Mouse (Mus musculus) limb, embryonic 10.5 days (tissue): ENCODE measurements around the gene Gpc3. TPM values are rescaled to one million over a fixed set of nuclear protein-coding genes. Genes with fewer than 3 reads are reported as not detected.
"Not testable (repeated sequence)": the region's sequence is repeated elsewhere in the genome, so short reads cannot be mapped to it uniquely, and the experiment has no call there.

Experiments
- DNase-seq: peaks from one replicate; pipeline ENCODE4 v3.0.0-alpha.2; 2017; ENCODE audit warnings: low spot score
- H3K27ac ChIP-seq: fragments of 300-500 bp; sonication (generic); 2 replicates; pipeline ENCODE4 v1.5.1; 2016; ENCODE audit warnings: mild to moderate bottlenecking
- H3K27me3 ChIP-seq: fragments of 300-500 bp; sonication (generic); 2 replicates; pipeline ENCODE4 v1.6.1; 2016; ENCODE audit warnings: low read depth, mild to moderate bottlenecking; ENCODE audit not compliant: poor library complexity, severe bottlenecking
- H3K36me3 ChIP-seq: fragments of 300-500 bp; sonication (generic); 2 replicates; pipeline ENCODE4 v1.6.1; 2016; ENCODE audit warnings: mild to moderate bottlenecking, moderate library complexity
- H3K4me1 ChIP-seq: fragments of 300-500 bp; sonication (generic); 2 replicates; pipeline ENCODE4 v1.6.1; 2016
- H3K4me3 ChIP-seq: fragments of 300-500 bp; sonication (generic); 2 replicates; pipeline ENCODE4 v1.5.1; 2016; ENCODE audit warnings: mild to moderate bottlenecking, moderate library complexity
- H3K9me3 ChIP-seq: fragments of 300-500 bp; sonication (generic); replicated peaks from 2 replicates; pipeline ENCODE4 v1.6.1; 2016; ENCODE audit warnings: mild to moderate bottlenecking
- WGBS: fragments of 180-500 bp; shearing (Covaris S2); methylation state at CpG from one replicate; pipeline ENCODE4 v1.1.7; 2016; 5-methylcytosine and 5-hydroxymethylcytosine counted together
- polyA plus RNA-seq: library from polyadenylated mRNA; unstranded; fragments of >200 nt; fragmentation: Nextera tagmentation; extraction: Ambion mirVana; gene quantifications from 2 replicates; pipeline ENCODE4 v1.2.1, GENCODE M21; 2016

Gpc3 gene
- polyA plus RNA-seq, 1 experiment from 2014 or later: 1,116 TPM

GRCm38 (mm10) chrX:52369938-52370758 lies 243.6 kb downstream of the Gpc3 start:
- Histone ChIP-seq H3K27me3 (peaks cover 25% of the 10 kb centered on the region), H3K4me1 (no peaks in the 10 kb centered on the region), H3K9me3 (no peaks in the 10 kb centered on the region), H3K4me3 (no peak overlapping the region), H3K27ac (no peak overlapping the region), H3K36me3 (peaks cover 47% of the 10 kb centered on the region)
- WGBS: 70% methylated on average over 8 of the region's 8 CpGs
- no peak for DNase-seq

DNA sequence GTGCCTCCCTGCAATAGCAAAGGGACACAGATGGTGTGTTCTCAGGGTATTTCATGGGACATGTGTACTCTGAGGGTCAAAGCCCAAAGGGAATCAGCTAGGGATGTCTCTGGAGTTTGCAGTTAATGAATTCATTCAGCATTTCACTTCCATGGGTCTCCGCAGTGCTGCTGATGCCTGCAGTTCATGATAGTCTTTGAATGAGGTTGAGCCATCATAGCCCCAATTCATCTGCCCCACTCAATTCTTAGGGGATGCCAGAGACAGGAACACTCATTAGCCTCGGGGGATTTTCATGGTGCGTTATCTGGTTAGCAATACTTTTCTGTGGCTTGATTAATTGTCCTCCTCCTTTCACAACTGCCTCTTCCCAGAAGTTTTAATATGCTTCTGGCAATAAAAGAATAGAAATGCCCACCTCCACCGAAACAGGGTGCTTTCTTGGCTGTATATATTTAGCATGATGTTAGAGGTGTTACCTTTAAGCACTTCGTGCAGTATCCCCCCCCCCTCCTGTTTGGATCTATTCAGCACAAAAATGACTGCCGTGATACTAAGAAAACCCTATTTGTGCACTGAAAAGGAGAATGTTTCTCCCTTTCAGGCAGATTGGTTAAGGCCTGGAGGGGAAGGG lies 244.3 kb downstream of the Gpc3 start:
- Histone ChIP-seq H3K4me3 (no peak overlapping the region), H3K27me3 (peaks cover 22% of the 10 kb centered on the region), H3K36me3 (peaks cover 50% of the 10 kb centered on the region), H3K9me3 (no peaks in the 10 kb centered on the region), H3K4me1 (no peaks in the 10 kb centered on the region), H3K27ac (no peak overlapping the region)
- WGBS: 80% methylated on average over 6 of the region's 6 CpGs
- DNase-seq: no peak

GRCm38 (mm10) chrX:52366826-52367225 lies 246.9 kb downstream of the Gpc3 start:
- Histone ChIP-seq H3K4me1 (no peaks in the 10 kb centered on the region), H3K27ac (no peak overlapping the region), H3K36me3 (peaks cover 56% of the 10 kb centered on the region)

DNA sequence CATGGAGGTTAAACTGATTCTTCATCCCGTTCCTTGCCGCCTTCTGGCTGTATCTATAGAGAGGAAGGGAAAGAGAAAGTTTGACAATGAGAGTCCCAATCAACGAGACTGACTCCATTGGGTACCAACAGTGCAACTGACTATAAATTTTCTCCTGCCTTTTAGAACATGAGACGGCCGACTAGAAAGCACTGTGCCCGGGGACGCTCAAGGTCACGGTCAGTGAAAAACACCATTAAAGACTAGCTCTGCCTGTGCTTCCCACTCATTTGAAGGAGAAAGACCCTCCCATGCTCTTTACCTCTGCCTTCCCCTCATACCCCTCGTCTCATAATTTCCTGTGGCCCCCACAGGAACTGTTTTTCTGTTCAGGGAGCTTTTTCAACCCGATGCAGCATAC lies 248.0 kb downstream of the Gpc3 start:
- no peaks in the 10 kb centered on the region for H3K9me3 ChIP-seq
- no peak overlapping the region for H3K4me3 ChIP-seq
- DNase-seq: no peak
- no peak overlapping the region for H3K27ac ChIP-seq
- peaks cover 57% of the 10 kb centered on the region for H3K36me3 ChIP-seq
- H3K4me1 ChIP-seq: no peaks in the 10 kb centered on the region
- 86% methylated on average over 10 of the region's 10 CpGs for WGBS
- peaks cover 16% of the 10 kb centered on the region for H3K27me3 ChIP-seq

More at GRCm38 (mm10) chrX:52366826-52367225, 246.9 kb downstream of the Gpc3 start:
- H3K9me3 ChIP-seq: no peaks in the 10 kb centered on the region
- DNase-seq: no peak
- H3K27me3 ChIP-seq: peaks cover 16% of the 10 kb centered on the region
- no peak overlapping the region for H3K4me3 ChIP-seq
- 87% methylated on average over 5 of the region's 5 CpGs for WGBS

DNA sequence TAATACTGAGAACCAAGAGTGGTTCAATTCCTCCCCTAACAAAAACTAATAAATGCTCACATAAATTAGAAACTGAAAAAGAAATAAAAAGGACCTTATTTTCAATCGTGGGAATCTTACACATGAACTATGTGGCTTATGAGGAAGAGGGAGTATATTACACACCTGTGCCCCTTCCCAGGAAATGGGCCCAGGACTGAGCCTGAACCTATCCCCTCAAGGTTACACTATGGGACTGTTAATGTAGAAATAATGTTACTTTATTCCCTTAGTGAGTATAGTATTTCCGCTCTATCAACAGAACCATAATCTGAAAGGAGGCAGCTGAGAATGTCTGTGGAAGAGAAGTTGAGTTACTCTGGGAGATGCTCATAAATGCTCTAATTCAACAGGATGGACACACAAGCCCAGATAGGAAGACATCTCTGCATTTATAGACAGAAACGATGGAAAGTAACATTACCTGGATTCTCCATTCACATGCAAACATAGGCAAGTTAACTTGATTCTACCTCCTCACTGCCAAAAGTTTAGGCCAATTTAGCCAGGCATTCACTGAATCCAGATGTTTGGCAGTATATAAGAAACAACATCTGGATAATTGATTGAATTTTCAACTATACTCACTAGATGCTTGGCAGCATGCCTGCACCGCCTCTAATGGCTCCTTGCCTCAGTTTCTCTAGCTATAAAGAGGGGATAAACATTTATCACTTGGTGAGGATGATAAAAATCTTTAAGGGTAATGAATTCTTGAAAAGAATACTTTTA lies 251.3 kb downstream of the Gpc3 start:
- Histone ChIP-seq H3K27me3 (peaks cover 13% of the 10 kb centered on the region), H3K4me1 (no peaks in the 10 kb centered on the region), H3K9me3 (no peaks in the 10 kb centered on the region), H3K4me3 (no peak overlapping the region), H3K27ac (no peak overlapping the region), H3K36me3 (peaks cover 49% of the 10 kb centered on the region)
- DNase-seq: no peak
- 91% methylated on average over 4 of the region's 4 CpGs for WGBS

- Histone ChIP-seq H3K9me3 (no peaks in the 10 kb centered on the region), H3K4me1 (no peaks in the 10 kb centered on the region), H3K27me3 (peaks cover 10% of the 10 kb centered on the region; the same call in 1 of the 2 replicates), H3K4me3 (no peak overlapping the region), H3K36me3 (peaks cover 22% of the 10 kb centered on the region), H3K27ac (no peak overlapping the region)
- DNase-seq: no peak
- 83% methylated on average over 4 of the region's 4 CpGs for WGBS
Observed at GRCm38 (mm10) chrX:52352981-52353380, 260.8 kb downstream of the Gpc3 start.

DNA sequence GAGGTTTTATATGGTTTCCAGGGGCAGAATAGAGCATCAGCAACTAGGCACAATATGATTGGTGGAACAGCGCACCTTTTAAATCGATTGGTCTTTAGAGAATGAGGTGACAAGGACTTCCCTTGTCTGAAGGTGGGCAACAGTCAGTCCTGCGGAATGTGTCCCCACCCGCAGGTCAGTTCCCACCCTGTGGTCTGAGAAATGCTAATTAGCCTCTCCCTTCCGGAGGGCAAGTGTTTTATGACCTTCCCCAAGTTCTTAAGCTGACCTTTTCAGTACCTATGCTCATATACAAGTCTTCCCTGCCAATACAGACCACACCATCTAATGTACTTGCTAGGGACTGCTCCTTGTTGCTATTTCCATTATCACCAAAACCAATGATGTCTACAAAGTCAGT lies 263.1 kb downstream of the Gpc3 start:
- not testable (repeated sequence) for H3K9me3 ChIP-seq, DNase-seq

DNA sequence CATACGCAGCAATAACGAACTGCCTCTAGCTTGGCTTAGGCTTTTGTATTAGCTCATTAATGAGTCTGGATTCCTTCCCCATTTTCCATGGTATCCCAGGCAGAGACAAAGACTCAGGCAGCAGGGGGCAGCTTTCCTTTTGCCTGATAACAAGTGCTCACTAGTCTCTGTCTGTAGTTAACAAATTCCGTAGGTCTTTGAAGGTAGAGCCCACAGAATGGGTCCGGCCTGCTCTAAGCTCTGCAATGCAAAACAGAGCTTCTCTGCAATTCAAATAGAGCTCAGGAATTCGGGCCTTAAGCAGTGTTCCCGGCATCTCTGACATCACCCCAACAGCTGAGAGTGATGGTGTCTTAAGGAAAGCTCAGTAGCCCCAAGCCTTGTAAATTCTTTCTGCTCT lies 265.0 kb downstream of the Gpc3 start:
- Histone ChIP-seq H3K27ac (no peak overlapping the region), H3K27me3 (peaks cover 24% of the 10 kb centered on the region; the same call in 1 of the 2 replicates), H3K36me3 (peaks cover 26% of the 10 kb centered on the region), H3K4me1 (no peaks in the 10 kb centered on the region), H3K9me3 (no peaks in the 10 kb centered on the region), H3K4me3 (no peak overlapping the region)
- no peak for DNase-seq
- 68% methylated on average over 6 of the region's 6 CpGs for WGBS

More for the DNA sequence above, 263.1 kb downstream of the Gpc3 start:
- peaks cover 25% of the 10 kb centered on the region for H3K36me3 ChIP-seq
- H3K4me3 ChIP-seq, H3K27ac ChIP-seq, H3K4me1 ChIP-seq: not testable (repeated sequence)
- H3K27me3 ChIP-seq: peaks cover 24% of the 10 kb centered on the region; the same call in 1 of the 2 replicates
- WGBS: 65% methylated on average over 5 of the region's 5 CpGs

GRCm38 (mm10) chrX:52344018-52344417 lies 269.7 kb downstream of the Gpc3 start:
- no peak for DNase-seq
- H3K9me3 ChIP-seq: no peaks in the 10 kb centered on the region
- no peak overlapping the region for H3K4me3 ChIP-seq
- H3K27ac ChIP-seq: no peak overlapping the region
- 80% methylated on average over 3 of the region's 3 CpGs for WGBS
- H3K4me1 ChIP-seq: no peaks in the 10 kb centered on the region
- peaks cover 38% of the 10 kb centered on the region for H3K36me3 ChIP-seq
- peaks cover 38% of the 10 kb centered on the region for H3K27me3 ChIP-seq

DNA sequence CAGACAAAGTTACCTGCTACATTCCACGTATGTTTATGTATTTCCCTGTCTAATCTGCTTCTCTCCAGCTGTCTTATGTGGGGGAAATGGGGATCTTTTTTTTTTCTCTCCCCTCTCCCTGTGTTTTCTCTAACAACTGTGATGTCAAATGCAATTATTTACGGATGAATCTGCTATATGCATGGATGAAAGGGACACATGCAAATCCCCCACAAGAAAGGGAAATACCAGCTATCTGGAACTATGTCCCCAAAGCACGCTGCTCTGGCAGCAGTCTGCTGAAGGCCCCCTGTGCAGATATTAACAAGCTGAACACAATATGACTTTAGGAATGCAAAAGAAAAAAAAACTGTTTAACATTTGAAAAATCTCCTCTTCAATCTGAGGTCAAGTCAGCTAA lies 273.5 kb downstream of the Gpc3 start:
- Histone ChIP-seq H3K9me3 (no peaks in the 10 kb centered on the region), H3K36me3 (peaks cover 31% of the 10 kb centered on the region), H3K27ac (no peak overlapping the region), H3K27me3 (peaks cover 30% of the 10 kb centered on the region), H3K4me3 (no peak overlapping the region), H3K4me1 (no peaks in the 10 kb centered on the region)
- no peak for DNase-seq
- 87% methylated on average over 3 of the region's 3 CpGs for WGBS

GRCm38 (mm10) chrX:52321791-52322190 lies 292.0 kb downstream of the Gpc3 start:
- Histone ChIP-seq H3K4me3 (no peak overlapping the region), H3K36me3 (peaks cover 20% of the 10 kb centered on the region), H3K9me3 (no peaks in the 10 kb centered on the region), H3K4me1 (no peaks in the 10 kb centered on the region), H3K27ac (no peak overlapping the region), H3K27me3 (peaks cover 43% of the 10 kb centered on the region)
- WGBS: 86% methylated on average over 4 of the region's 4 CpGs
- no peak for DNase-seq

- Histone ChIP-seq H3K36me3 (peaks cover 25% of the 10 kb centered on the region), H3K27ac (no peak overlapping the region), H3K27me3 (peaks cover 35% of the 10 kb centered on the region), H3K4me1 (no peaks in the 10 kb centered on the region), H3K9me3 (no peaks in the 10 kb centered on the region), H3K4me3 (no peak overlapping the region)
- no peak for DNase-seq
- 85% methylated on average over 4 of the region's 4 CpGs for WGBS
Observed at GRCm38 (mm10) chrX:52320653-52321052, 293.1 kb downstream of the Gpc3 start.

DNA sequence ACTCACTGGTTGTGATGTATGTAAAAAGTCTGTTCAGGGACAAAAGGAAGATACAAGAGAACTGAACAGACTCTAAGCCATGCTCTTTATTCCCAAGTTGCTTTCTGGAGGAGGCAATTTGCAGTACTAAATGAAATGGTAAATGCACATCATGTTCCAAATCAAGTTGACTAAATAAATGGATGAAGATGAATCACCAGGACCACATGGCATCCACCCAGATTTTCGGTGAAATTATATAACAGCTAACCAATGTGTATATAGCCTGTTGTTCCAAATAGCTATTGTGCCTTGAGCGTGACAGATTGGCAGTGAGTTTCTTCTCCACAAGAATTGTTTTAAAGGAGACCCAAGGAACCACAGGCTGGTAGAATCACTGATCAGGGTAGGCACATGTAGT lies 302.8 kb downstream of the Gpc3 start:
- no peaks in the 10 kb centered on the region for H3K4me1 ChIP-seq
- 91% methylated on average over 2 of the region's 2 CpGs for WGBS
- H3K4me3 ChIP-seq: no peak overlapping the region
- no peak for DNase-seq
- H3K27me3 ChIP-seq: peaks cover 28% of the 10 kb centered on the region; the same call in 1 of the 2 replicates
- peaks cover 50% of the 10 kb centered on the region for H3K36me3 ChIP-seq
- no peak overlapping the region for H3K27ac ChIP-seq
- H3K9me3 ChIP-seq: no peaks in the 10 kb centered on the region
